Mouse (Mus musculus): Measurements from ENCODE around the gene Acadvl.

DNA sequence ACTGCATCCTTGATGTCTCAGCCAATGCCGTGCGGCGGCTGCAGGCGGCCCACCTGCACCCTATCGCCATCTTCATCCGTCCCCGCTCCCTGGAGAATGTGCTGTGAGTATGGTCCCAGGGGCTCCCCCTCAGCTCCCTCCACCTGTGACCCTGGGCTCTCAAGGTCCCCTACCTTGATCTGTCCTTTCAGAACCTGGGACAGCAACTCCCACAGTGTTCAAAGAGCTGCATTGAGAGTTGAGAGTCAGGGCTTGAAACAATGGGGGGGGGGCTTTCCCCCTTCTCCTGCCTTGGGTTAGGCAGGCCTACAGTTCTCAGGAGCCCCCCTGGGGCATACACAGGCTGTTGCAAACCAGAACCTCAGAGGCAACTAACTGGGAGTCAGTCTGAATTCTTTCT, 28.5 kb upstream of the Acadvl start:
- TF ChIP-seq POLR2A (IDR thresholded peaks at IDR 0.05; ENCODE audit: borderline replicate concordance, extremely low read depth, insufficient read depth, insufficient read length, poor library complexity, severe bottlenecking) (no peak), CTCF (IDR thresholded peaks at IDR 0.05; ENCODE audit: borderline replicate concordance, extremely low read depth, insufficient read depth, insufficient read length) (no peak)

Measured in brain, embryonic 14.5 days (tissue).